Comparison of ENCODE assay signal across 12 mouse cellular contexts in genomic region chr11:61699460-61699859, GRCm38 (mm10). TPM values are rescaled to one million over a fixed set of nuclear protein-coding genes. Genes with fewer than 3 reads are reported as not detected.
"Had no signal": no experiment of that assay in that cellular context is flagged by ENCODE, and none has a peak within 500 bp of the region (broad histone marks: within the 10 kb centered on the region; RNA-seq: fewer than 3 reads in every experiment).

No protein-coding gene starts in this region.

- ATAC-seq: liver, embryonic 12.5 days; midbrain, embryonic 16.5 days had no signal

- DNase-seq: lung, embryonic 14.5 days; right cerebral cortex, postnatal 14 days; spleen, adult 18-20 months; thymus, postnatal 36 days had no signal

- H3K27me3 ChIP-seq: limb, embryonic 15.5 days; neural tube, embryonic 13.5 days had no signal

- H3K4me1 ChIP-seq: limb, embryonic 15.5 days; liver, embryonic 12.5 days had no signal

- H3K36me3 ChIP-seq: limb, embryonic 15.5 days; neural tube, embryonic 13.5 days had no signal

- H3K9me3 ChIP-seq: limb, embryonic 15.5 days; liver, embryonic 12.5 days; neural tube, embryonic 13.5 days had no signal

- H3K4me2 ChIP-seq: limb, embryonic 15.5 days; liver, embryonic 12.5 days; lung, embryonic 14.5 days; midbrain, embryonic 11.5 days; neural tube, embryonic 13.5 days had no signal

- H3K4me3 ChIP-seq: layer of hippocampus, adult 2 months; limb, embryonic 15.5 days; liver, embryonic 12.5 days; neural tube, embryonic 13.5 days had no signal

- H3K9ac ChIP-seq: limb, embryonic 15.5 days; liver, embryonic 12.5 days; lung, embryonic 14.5 days; neural tube, embryonic 13.5 days had no signal

- H3K27ac ChIP-seq: layer of hippocampus, adult 2 months; limb, embryonic 15.5 days; liver, embryonic 12.5 days; neural tube, embryonic 13.5 days had no signal

RNA-seq across cellular contexts. Expression of gene Slc5a10, which starts 21.2 kb away (rescaled TPM):
- polyA plus RNA-seq: limb, embryonic 15.5 days; liver, embryonic 12.5 days; liver, embryonic 16.5 days; lung, embryonic 14.5 days; midbrain, embryonic 11.5 days; midbrain, embryonic 16.5 days; neural tube, embryonic 13.5 days; stomach, embryonic 14.5 days had no signal
